Mouse (Mus musculus) limb, embryonic 13.5 days (tissue): ENCODE measurements at regions not wholly inside any gene's neighbourhood (a gene's known extent, or its start where the extent isn't known, plus 50 kb on each side); places are given as distances from the start of the nearest gene placed in this dataset.

Source experiments
- ATAC-seq: fragments of 200-750 bp; cut with Nextera tagmentation; 2 replicates; pipeline ENCODE4 v1.8.0; 2017; ENCODE audit warnings: low read depth, moderate number of reproducible peaks, moderate TSS enrichment; ENCODE audit not compliant: low FRiP score
- H3K27ac ChIP-seq: fragments of 300-500 bp; sonication (generic); 2 replicates; pipeline ENCODE4 v1.5.1; 2015; ENCODE audit warnings: inconsistent platforms, mild to moderate bottlenecking, moderate library complexity
- H3K27me3 ChIP-seq: fragments of 300-500 bp; sonication (generic); 2 replicates; pipeline ENCODE4 v1.6.1; 2015; ENCODE audit warnings: mild to moderate bottlenecking, inconsistent platforms
- H3K36me3 ChIP-seq: fragments of 300-500 bp; sonication (generic); 2 replicates; pipeline ENCODE4 v1.6.1; 2015; ENCODE audit warnings: inconsistent platforms, mild to moderate bottlenecking, moderate library complexity
- H3K4me1 ChIP-seq: fragments of 300-500 bp; sonication (generic); 2 replicates; pipeline ENCODE4 v1.6.1; 2015; ENCODE audit warnings: inconsistent platforms
- H3K4me2 ChIP-seq: fragments of 300-500 bp; sonication (generic); replicated peaks from 2 replicates; pipeline ENCODE4 v1.6.1; 2015; ENCODE audit warnings: inconsistent platforms, mild to moderate bottlenecking, moderate library complexity
- H3K4me3 ChIP-seq: fragments of 300-500 bp; sonication (generic); 2 replicates; pipeline ENCODE4 v1.5.1; 2015; ENCODE audit warnings: moderate library complexity, mild to moderate bottlenecking, inconsistent platforms
- H3K9ac ChIP-seq: fragments of 300-500 bp; sonication (generic); 2 replicates; pipeline ENCODE4 v1.6.1; 2015; ENCODE audit warnings: mild to moderate bottlenecking, inconsistent platforms
- H3K9me3 ChIP-seq: fragments of 300-500 bp; sonication (generic); 2 replicates; pipeline ENCODE4 v1.6.1; 2016; ENCODE audit warnings: inconsistent platforms
- WGBS: fragments of 180-500 bp; shearing (Covaris S2); methylation state at CpG from one replicate; pipeline ENCODE4 v1.1.7; 2015; 5-methylcytosine and 5-hydroxymethylcytosine counted together

DNA sequence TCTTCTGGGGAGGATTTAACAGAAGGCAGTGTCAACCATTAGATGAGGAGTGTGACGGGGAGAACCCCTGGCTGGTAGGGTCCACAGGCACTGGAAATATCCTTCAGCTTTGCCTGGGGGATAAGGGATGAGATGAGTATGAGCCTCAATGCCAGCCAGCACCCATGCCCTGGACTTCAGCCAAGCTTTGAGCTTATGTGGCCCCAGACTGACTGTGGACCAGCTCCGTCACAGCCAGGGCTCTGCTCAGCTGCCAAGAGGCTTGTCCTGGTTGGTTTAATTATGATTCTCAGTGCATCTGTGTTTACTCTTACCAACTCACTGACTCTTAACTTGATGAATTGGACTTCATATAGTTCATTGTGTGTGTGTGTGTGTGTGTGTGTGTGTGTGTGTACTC lies 165.8 kb downstream of the Mex3b start:
- no peak for ATAC-seq
- no peaks in the 10 kb centered on the region for H3K36me3 ChIP-seq
- WGBS = 75% methylated on average over 2 of the region's 2 CpGs
- no peaks in the 10 kb centered on the region for H3K9me3 ChIP-seq
- no peak overlapping the region for H3K4me3 ChIP-seq
- H3K9ac ChIP-seq = no peak overlapping the region
- H3K27me3 ChIP-seq = no peaks in the 10 kb centered on the region
- peaks cover 47% of the 10 kb centered on the region for H3K4me1 ChIP-seq
- H3K27ac ChIP-seq = no peak overlapping the region
- H3K4me2 ChIP-seq = no peak overlapping the region

DNA sequence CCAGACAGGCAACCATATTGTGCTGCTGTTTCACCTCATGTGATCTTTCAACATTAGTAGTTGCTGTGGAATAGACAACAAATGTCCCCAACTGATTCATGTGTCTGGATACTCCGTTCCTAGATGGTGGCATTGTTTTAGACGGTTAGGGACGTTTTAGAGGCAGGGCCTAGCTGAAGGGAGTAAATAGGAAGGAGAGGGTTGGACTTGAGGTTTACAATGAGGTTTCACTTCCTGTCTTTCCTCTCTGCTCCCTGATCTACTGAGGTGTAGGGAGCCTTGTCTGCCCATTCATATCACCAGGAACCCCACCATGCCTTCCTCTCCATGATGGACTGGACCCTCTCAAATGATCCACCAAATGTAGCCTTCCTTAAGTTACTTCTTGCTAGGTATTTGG lies 168.1 kb downstream of the Mex3b start:
- 90% methylated on average over 3 of the region's 3 CpGs for WGBS
- no peaks in the 10 kb centered on the region for H3K9me3 ChIP-seq
- no peak for ATAC-seq
- H3K4me1 ChIP-seq = peaks cover 44% of the 10 kb centered on the region
- no peak overlapping the region for H3K27ac ChIP-seq
- no peaks in the 10 kb centered on the region for H3K36me3 ChIP-seq
- H3K4me3 ChIP-seq = no peak overlapping the region
- H3K27me3 ChIP-seq = no peaks in the 10 kb centered on the region
- no peak overlapping the region for H3K9ac ChIP-seq
- no peak overlapping the region for H3K4me2 ChIP-seq

DNA sequence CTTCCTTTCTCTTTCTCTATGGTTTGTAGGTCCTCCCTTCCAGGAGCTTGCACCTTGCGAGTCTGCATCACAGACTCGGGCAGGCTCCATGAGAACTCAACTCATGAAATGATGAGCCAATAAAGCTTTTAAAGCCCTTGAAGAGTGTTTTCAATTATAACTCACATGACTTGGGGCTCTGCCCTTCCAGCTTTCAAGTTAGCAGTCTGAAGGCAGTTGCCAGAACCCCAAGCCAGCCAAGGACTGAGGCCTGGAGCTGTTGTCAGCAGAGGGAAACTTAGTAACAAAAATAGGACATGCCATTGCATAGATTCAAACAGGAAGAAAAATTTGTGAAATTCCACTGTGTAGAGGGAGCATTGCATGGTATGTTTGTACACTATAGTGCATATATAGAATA lies 169.3 kb downstream of the Mex3b start:
- peaks cover 48% of the 10 kb centered on the region for H3K4me1 ChIP-seq
- H3K9me3 ChIP-seq = no peaks in the 10 kb centered on the region
- H3K4me2 ChIP-seq = no peak overlapping the region
- no peak overlapping the region for H3K4me3 ChIP-seq
- no peak overlapping the region for H3K27ac ChIP-seq
- 16% methylated on average over 2 of the region's 2 CpGs for WGBS
- H3K27me3 ChIP-seq = no peaks in the 10 kb centered on the region
- 0 out of 2 replicates have a peak, but pooled peaks have one; percentile 24 for ATAC-seq
- H3K36me3 ChIP-seq = no peaks in the 10 kb centered on the region
- H3K9ac ChIP-seq = no peak overlapping the region

DNA sequence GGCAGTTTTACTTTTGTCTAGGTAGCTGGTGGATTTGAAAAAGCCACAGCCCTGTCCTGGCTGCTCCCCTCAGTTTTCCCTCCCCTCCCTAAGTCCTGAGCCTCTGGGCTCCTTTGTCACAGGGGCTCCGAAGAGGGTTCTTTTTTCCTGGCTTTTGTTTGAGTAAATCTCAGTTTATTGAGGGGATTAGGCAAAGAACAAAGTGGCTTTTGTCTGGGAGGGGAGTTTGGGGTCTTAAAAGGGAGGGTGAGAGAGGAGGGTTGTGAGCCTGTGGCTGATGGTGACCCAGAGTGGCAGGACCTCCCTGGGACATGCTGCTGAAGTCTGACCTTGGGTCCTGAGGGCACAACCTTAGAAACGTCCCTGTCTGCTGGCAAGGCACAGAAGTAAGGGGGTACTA lies 170.0 kb downstream of the Mex3b start:
- WGBS = 5% methylated on average over 2 of the region's 2 CpGs
- ATAC-seq = no peak

DNA sequence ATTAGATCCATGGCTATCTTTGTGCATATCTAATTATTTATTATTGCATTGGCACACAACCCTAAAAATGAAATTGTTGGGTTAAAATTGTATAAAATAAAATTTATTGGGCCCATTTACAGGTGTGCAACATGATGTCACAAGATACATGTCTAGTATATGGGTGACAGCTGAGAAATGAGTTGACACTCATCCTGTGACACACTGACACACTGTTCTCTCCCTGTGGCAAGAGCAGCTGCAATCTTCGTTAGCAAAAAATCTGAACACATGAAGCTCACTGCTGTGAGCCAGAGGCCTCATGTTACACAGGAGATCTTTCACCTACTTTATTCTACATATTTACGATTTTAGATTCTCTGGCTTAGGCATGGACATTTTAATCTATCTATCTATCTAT lies 170.6 kb downstream of the Mex3b start:
- Histone ChIP-seq H3K4me3 (no peak overlapping the region), H3K27me3 (no peaks in the 10 kb centered on the region), H3K9ac (no peak overlapping the region), H3K4me1 (peaks cover 37% of the 10 kb centered on the region), H3K36me3 (no peaks in the 10 kb centered on the region), H3K4me2 (no peak overlapping the region), H3K27ac (no peak overlapping the region), H3K9me3 (no peaks in the 10 kb centered on the region)
- 42% methylated on average over 2 of the region's 2 CpGs for WGBS
- ATAC-seq = no peak

More for the DNA sequence above, 170.0 kb downstream of the Mex3b start:
- no peaks in the 10 kb centered on the region for H3K27me3 ChIP-seq
- H3K4me1 ChIP-seq = peaks cover 42% of the 10 kb centered on the region
- H3K4me3 ChIP-seq = no peak overlapping the region
- H3K9me3 ChIP-seq = no peaks in the 10 kb centered on the region
- H3K36me3 ChIP-seq = no peaks in the 10 kb centered on the region
- H3K4me2 ChIP-seq = no peak overlapping the region
- H3K9ac ChIP-seq = no peak overlapping the region
- H3K27ac ChIP-seq = peak overlapping the region; percentile 61; the same call in 1 of the 2 replicates

DNA sequence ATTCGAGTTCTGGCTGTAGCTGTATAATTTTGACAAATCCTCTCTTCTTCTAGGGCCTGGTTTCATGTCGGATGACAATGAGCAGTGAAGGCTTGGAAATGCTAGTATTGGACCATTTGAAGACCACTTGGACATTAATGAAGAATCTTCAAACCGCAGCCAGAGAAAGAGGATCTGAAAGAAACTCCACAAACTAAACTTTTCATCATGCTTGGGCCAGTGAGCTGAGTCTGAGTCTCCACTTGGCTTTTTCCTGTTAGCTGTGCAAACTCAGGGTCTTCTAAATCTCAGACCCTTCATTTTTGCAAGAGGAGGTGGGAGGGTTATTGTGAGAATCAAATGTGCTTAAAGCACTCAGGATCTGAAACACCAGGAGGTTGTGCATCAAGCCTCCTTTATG lies 176.6 kb downstream of the Mex3b start:
- Histone ChIP-seq H3K4me1 (peaks cover 4% of the 10 kb centered on the region; the same call in 1 of the 2 replicates), H3K36me3 (no peaks in the 10 kb centered on the region), H3K27me3 (no peaks in the 10 kb centered on the region), H3K4me2 (no peak overlapping the region), H3K4me3 (no peak overlapping the region), H3K27ac (no peak overlapping the region), H3K9me3 (0 out of 2 replicates have a peak, but pooled peaks cover 3% of the 10 kb centered on the region), H3K9ac (no peak overlapping the region)
- no peak for ATAC-seq
- WGBS = 86% methylated on average over 3 of the region's 3 CpGs

DNA sequence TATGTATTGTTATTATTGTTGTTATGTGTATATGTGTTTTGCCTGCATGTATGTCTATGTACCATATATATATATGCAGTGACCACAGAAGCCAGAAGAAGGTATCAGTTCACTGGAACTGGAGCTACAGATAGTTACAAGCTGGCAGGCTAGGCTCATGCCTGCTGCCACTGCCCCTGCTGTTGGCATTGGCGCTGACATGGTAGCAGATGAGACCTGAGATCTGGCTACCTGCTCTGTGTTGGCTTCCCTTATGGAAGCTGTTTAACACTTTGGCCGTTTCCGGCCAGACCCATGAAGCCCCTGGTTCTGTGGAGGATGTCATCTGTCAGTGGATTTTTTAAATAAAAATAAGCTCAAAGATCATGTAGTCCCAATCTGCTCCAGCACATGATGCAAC lies 178.1 kb downstream of the Mex3b start:
- 0 out of 2 replicates have a peak, but pooled peaks cover 3% of the 10 kb centered on the region for H3K9me3 ChIP-seq
- no peaks in the 10 kb centered on the region for H3K27me3 ChIP-seq
- H3K27ac ChIP-seq = no peak overlapping the region
- no peak overlapping the region for H3K4me3 ChIP-seq
- H3K4me2 ChIP-seq = no peak overlapping the region
- no peak overlapping the region for H3K9ac ChIP-seq
- no peaks in the 10 kb centered on the region for H3K36me3 ChIP-seq
- H3K4me1 ChIP-seq = peaks cover 4% of the 10 kb centered on the region; the same call in 1 of the 2 replicates
- WGBS = 86% methylated on average over 3 of the region's 3 CpGs
- ATAC-seq = no peak

DNA sequence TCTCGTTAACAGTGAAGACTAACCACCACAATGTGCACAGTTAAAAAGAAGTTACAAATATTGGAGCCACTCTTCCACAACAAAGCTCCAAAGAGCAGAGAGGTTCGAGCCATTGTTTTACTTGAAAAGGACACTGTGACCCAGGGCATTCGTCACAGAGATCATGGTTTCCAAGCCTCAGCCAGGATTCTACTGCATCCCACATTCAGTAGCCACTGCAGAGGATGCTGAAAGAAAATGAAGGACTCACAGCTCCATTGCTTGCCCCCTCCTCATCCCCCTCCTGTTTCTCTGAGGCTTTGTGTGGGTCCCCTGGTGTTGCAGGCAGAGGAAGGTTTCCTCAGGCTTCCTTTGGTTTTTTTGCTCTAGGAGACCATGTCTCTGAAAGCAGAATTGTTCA lies 182.9 kb downstream of the Mex3b start:
- Histone ChIP-seq H3K4me3 (no peak overlapping the region), H3K9me3 (peaks cover 6% of the 10 kb centered on the region; the same call in 1 of the 2 replicates), H3K9ac (no peak overlapping the region), H3K36me3 (no peaks in the 10 kb centered on the region), H3K27ac (no peak overlapping the region), H3K4me1 (no peaks in the 10 kb centered on the region), H3K4me2 (no peak overlapping the region), H3K27me3 (no peaks in the 10 kb centered on the region)
- no peak for ATAC-seq
- 55% methylated on average over 3 of the region's 3 CpGs for WGBS

DNA sequence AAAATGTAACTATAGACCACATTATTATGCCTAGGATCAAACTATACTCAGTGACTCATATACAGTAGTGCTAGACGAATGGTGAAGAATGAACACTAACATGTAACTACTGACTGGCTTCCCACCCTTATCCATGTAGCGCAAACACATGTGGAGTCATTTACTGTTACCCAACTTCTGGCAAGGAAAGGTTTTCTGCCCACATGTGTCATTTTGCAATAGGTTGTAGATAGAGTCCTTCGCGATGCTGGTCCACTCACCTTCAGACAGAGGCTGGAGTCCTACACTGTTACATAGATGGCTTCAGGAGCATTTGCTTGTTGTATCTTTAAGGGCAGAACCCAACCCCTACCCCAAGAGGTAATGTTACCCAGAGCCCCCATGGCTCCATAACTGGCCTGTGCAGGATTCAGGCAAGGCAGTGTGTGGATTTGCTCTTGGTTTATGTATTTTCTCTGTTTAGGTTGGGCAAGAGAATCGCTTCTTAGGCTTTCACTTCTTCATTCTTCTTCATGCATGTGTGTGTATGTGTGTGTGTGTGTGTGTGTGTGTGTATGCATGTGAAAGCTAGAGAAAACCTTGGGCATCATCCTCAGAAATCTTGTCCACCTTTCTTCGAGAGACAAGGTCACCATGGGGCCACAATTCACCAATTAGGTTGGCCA lies 183.8 kb downstream of the Mex3b start:
- peaks cover 6% of the 10 kb centered on the region; the same call in 1 of the 2 replicates for H3K9me3 ChIP-seq
- no peak overlapping the region for H3K9ac ChIP-seq
- H3K27me3 ChIP-seq = no peaks in the 10 kb centered on the region
- no peak for ATAC-seq
- no peak overlapping the region for H3K4me2 ChIP-seq
- H3K4me1 ChIP-seq = no peaks in the 10 kb centered on the region
- H3K27ac ChIP-seq = no peak overlapping the region
- H3K36me3 ChIP-seq = no peaks in the 10 kb centered on the region
- WGBS = 95% methylated on average over 6 of the region's 6 CpGs
- H3K4me3 ChIP-seq = no peak overlapping the region

DNA sequence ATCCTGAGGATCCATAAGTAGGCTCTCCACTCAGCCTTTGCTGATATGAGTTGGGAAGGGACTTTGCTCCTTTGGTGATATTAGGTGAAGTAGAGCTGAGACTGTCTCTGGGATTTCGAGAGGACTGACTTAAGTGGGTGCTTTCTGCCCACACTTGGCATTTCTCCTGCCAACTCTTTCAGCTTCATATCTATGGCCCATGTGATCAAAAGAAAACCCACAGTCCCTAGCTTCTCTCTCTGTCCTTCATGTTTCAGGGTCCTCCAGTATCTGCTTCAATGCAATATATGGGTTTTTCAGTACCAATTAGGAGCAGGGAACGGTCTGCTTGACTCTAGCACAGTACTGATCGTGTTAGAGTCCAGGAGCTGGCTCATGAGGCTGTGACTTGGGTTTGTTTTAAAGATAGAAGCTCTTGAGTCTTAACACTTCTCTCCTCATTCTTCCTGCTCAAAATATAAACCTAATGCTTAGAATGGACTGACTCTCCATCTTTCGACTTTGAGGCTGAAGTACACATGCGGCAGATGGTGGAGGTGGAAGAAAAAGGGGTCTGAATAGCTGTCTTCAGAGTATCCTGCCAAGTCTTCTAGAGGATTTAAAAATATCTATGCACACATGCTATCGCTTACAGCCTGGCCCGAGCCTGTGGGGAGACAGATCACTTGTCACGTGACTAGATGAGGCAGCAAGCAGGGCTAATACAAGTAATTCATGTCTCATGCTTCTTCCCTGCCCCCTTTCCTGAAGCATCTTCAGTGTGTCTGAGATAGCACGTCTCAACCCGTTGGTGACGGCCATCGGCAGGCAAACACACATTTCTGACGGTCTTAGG lies 189.2 kb downstream of the Mex3b start:
- no peak for ATAC-seq
- H3K4me3 ChIP-seq = no peak overlapping the region
- peaks cover 16% of the 10 kb centered on the region for H3K4me1 ChIP-seq
- WGBS = 75% methylated on average over 13 of the region's 13 CpGs
- H3K27ac ChIP-seq = no peak overlapping the region
- no peaks in the 10 kb centered on the region for H3K27me3 ChIP-seq
- peaks cover 3% of the 10 kb centered on the region; the same call in 1 of the 2 replicates for H3K9me3 ChIP-seq
- H3K36me3 ChIP-seq = no peaks in the 10 kb centered on the region
- H3K9ac ChIP-seq = no peak overlapping the region
- H3K4me2 ChIP-seq = no peak overlapping the region

DNA sequence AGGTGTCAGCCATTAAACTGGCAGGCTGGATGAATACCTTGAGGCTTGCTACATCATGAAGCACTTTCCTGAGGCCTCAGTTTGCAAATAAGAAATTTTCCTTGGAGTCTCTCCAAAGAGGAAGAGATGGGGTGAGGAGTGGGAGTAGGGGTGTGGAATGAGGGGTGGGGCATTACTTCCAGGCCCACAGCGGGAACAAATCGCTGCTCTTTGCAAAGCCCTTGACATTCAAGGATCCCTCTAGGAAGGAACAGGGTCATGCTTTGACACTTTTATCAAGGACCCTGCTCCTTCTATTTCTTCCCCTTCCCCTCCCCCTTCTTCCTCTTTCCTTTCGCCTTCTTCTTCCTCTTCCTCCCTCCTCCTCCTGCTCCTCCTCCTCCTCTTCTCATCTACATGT lies 193.2 kb downstream of the Mex3b start:
- Histone ChIP-seq H3K36me3 (no peaks in the 10 kb centered on the region), H3K27me3 (no peaks in the 10 kb centered on the region), H3K9me3 (no peaks in the 10 kb centered on the region), H3K4me1 (peaks cover 41% of the 10 kb centered on the region), H3K9ac (no peak overlapping the region), H3K4me3 (no peak overlapping the region), H3K27ac (peak overlapping the region; percentile 77), H3K4me2 (peak overlapping the region; percentile 17; the same call in 1 of the 2 replicates)
- 5% methylated on average over 3 of the region's 3 CpGs for WGBS
- ATAC-seq = peak; percentile 68

DNA sequence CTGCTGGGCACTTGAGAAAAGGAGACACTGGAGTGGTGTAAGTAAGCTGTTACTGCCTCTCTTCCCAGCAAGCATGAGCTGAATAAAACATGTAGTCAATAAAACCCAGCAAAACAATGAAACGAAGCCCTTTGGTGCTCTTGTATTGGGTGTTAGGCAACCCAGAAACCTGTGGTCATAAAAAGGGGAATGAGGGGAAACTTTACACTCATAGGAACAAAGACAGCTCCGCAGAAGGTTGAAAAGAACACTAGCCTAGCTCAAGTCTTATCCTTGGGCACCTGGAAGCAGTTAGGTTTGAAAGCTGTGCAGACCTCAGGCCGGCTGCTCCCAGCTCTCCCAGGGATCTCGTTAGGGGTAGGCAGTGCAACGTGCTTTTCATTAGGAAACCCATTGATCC lies 193.6 kb downstream of the Mex3b start:
- Histone ChIP-seq H3K4me2 (peak overlapping the region; percentile 17), H3K9ac (no peak overlapping the region), H3K4me3 (no peak overlapping the region), H3K36me3 (no peaks in the 10 kb centered on the region), H3K4me1 (peaks cover 43% of the 10 kb centered on the region), H3K27me3 (no peaks in the 10 kb centered on the region), H3K27ac (peak overlapping the region; percentile 77), H3K9me3 (no peaks in the 10 kb centered on the region)
- peak; percentile 93 for ATAC-seq
- 8% methylated on average over 5 of the region's 5 CpGs for WGBS
